Mouse (Mus musculus): ENCODE measurements around the gene Usp54.
A peak's percentile ranks its signal among the peaks of the same experiment; 100 is the strongest.

- no peak for TF ChIP-seq NANOG (IDR thresholded peaks at IDR 0.05; ENCODE audit: borderline replicate concordance, low read length)
- peak; percentile 58 for TF ChIP-seq CTCF (conservative IDR thresholded peaks at IDR 0.05; ENCODE audit: low read length)
- TF ChIP-seq POU5F1 (IDR thresholded peaks at IDR 0.05; ENCODE audit: borderline replicate concordance, low read length) = no peak
Measured at GRCm38 (mm10) chr14:20658326-20658725, 17.5 kb upstream of the Usp54 start.

All from E14TG2a.4 (cell line).